Mouse (Mus musculus): ENCODE data around the gene Trnau1ap. TPM values are rescaled to one million over a fixed set of nuclear protein-coding genes. Genes with fewer than 3 reads are reported as not detected.

Trnau1ap gene
- total RNA-seq, 1 experiment from 2014 or later, result 43.7 TPM

GRCm38 (mm10) chr4:132262358-132262616 is 67.1 kb downstream of the Trnau1ap start:
- no peak for ATAC-seq (replicated peaks; ENCODE audit: low read depth, poor library complexity, severe bottlenecking)

Other genes with a start within 250 kb of the Trnau1ap start
- gene Oprd1, start 185.1 kb downstream of the Trnau1ap start, total RNA-seq (2017), result not detected in 2 replicates
- 61.5 and 70.9 TPM in 2 replicates for gene Ythdf2, start 117.2 kb downstream of the Trnau1ap start, total RNA-seq (2017)
- 23.2 and 26.9 TPM in 2 replicates for gene Gmeb1, start 67.9 kb downstream of the Trnau1ap start, total RNA-seq (2017)
- 30.2 and 45.8 TPM in 2 replicates for gene Taf12, start 55.2 kb downstream of the Trnau1ap start, total RNA-seq (2017)
- not detected in 2 replicates for gene Rab42, start 26.2 kb downstream of the Trnau1ap start, total RNA-seq (2017)
- 46.6 and 48.1 TPM in 2 replicates for gene Rcc1, start 24.1 kb upstream of the Trnau1ap start, total RNA-seq (2017)
- 15.0 and 17.9 TPM in 2 replicates for gene Phactr4, start 93.0 kb upstream of the Trnau1ap start, total RNA-seq (2017)
- gene Med18, start 134.4 kb upstream of the Trnau1ap start, total RNA-seq (2017), result 16.4 and 17.8 TPM in 2 replicates
- 1.6 and 3.2 TPM in 2 replicates for gene Sesn2, start 181.0 kb upstream of the Trnau1ap start, total RNA-seq (2017)
- gene Atpif1, start 204.1 kb upstream of the Trnau1ap start, total RNA-seq (2017), result 1,728 and 2,046 TPM in 2 replicates
- gene Dnajc8, start 206.0 kb upstream of the Trnau1ap start, total RNA-seq (2017), result 412 and 457 TPM in 2 replicates
- gene Ptafr, start 234.5 kb upstream of the Trnau1ap start, total RNA-seq (2017), result 2.1 TPM in 2 replicates